Mouse (Mus musculus) liver, adult 2 months (tissue): ENCODE results near the gene Mall.

Experiments
- CTCF ChIP-seq: fragments of 200-500 bp; IDR thresholded peaks from 2 replicates; pipeline ENCODE4 v1.5.1; 2011; ENCODE audit warnings: low read depth, low read length, control low read depth
- POLR2A ChIP-seq: fragments of 200-500 bp; IDR thresholded peaks from 2 replicates; pipeline ENCODE4 v1.6.1; 2011; ENCODE audit warnings: low read length, control low read depth; ENCODE audit not compliant: insufficient read depth; ENCODE audit errors: extremely low read depth

DNA sequence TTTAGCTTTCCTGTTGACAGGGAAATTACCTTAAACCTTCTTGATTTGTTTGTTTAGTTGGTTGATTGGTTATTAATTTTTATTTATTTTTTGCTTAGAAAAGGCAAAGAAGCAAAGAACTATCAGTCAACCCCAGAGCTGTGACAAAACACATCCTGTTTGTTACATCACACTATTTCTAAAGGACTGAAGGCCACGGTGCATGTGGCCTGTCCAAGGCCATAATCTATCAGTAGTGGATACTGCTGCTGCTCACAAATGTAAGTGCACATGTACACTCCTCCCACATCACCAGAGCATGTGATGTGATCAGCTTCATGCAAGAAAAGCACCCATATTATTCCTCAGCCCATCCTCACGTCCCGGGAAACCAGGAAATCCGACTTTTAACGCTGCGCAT, 30.3 kb upstream of the Mall start:
- no peak for TF ChIP-seq POLR2A
- TF ChIP-seq CTCF, result no peak
